In genomic region chr10:88263383-88263782, GRCm38 (mm10) we compare ENCODE assay signal across 25 mouse cellular contexts.
DNase-seq lines count a peak whose midpoint lies in the region; ATAC-seq lines count a peak whose summit lies in the region.
"Had no signal": no experiment of that assay in that cellular context is flagged by ENCODE, and none has a peak within 500 bp of the region (broad histone marks: within the 10 kb centered on the region; RNA-seq: fewer than 3 reads in every experiment).

No protein-coding gene starts in this region.

- ATAC-seq in kidney, embryonic 14.5 days (ENCODE audit: low FRiP score, low TSS enrichment), result 0 out of 2 replicates have a peak, but pooled peaks have one; percentile 43
- peak; percentile 88 for ATAC-seq in lung, embryonic 15.5 days (ENCODE audit: borderline replicate concordance, extremely low read depth, low FRiP score, low TSS enrichment)
- ATAC-seq: CD4-positive, CD25-positive, alpha-beta regulatory T cell, adult 4 months; forebrain, embryonic 14.5 days; forebrain, postnatal 0 days; hindbrain, embryonic 16.5 days had no signal

- WGBS in kidney, embryonic 14.5 days, result 45% methylated on average over 4 of the region's 4 CpGs
- WGBS in lung, embryonic 15.5 days, result 33% methylated on average over 4 of the region's 4 CpGs

- no peak overlapping the region for H3K27ac ChIP-seq in kidney, embryonic 14.5 days (ENCODE audit: low read depth, low read length)
- H3K27ac ChIP-seq in lung, embryonic 15.5 days, result peak overlapping the region; percentile 42; the same call in 1 of the 2 replicates
- H3K27ac ChIP-seq: embryonic facial prominence, embryonic 12.5 days; embryonic facial prominence, embryonic 15.5 days; gastrocnemius, adult 2 months; hindbrain, embryonic 10.5 days; hindbrain, embryonic 13.5 days had no signal

- H3K27me3 ChIP-seq in kidney, embryonic 14.5 days (ENCODE audit: control insufficient read depth, insufficient read depth, low read length), result no peaks in the 10 kb centered on the region
- no peaks in the 10 kb centered on the region for H3K27me3 ChIP-seq in lung, embryonic 15.5 days
- H3K27me3 ChIP-seq: embryonic facial prominence, embryonic 12.5 days; embryonic facial prominence, embryonic 15.5 days; hindbrain, embryonic 13.5 days had no signal

- no peaks in the 10 kb centered on the region for H3K36me3 ChIP-seq in kidney, embryonic 14.5 days (ENCODE audit: control insufficient read depth, insufficient read depth, low read length)
- no peaks in the 10 kb centered on the region for H3K36me3 ChIP-seq in lung, embryonic 15.5 days
- H3K36me3 ChIP-seq: embryonic facial prominence, embryonic 12.5 days; embryonic facial prominence, embryonic 15.5 days; hindbrain, embryonic 10.5 days; hindbrain, embryonic 13.5 days had no signal

- no peaks in the 10 kb centered on the region for H3K4me1 ChIP-seq in kidney, embryonic 14.5 days (ENCODE audit: control insufficient read depth, insufficient read depth, low read length)
- H3K4me1 ChIP-seq in lung, embryonic 15.5 days, result peaks cover 17% of the 10 kb centered on the region
- H3K4me1 ChIP-seq: embryonic facial prominence, embryonic 12.5 days; hindbrain, embryonic 10.5 days had no signal

- H3K4me2 ChIP-seq in kidney, embryonic 14.5 days (replicated peaks; ENCODE audit: low read depth, low read length), result no peak overlapping the region
- no peak overlapping the region for H3K4me2 ChIP-seq in lung, embryonic 15.5 days
- H3K4me2 ChIP-seq: embryonic facial prominence, embryonic 12.5 days; embryonic facial prominence, embryonic 15.5 days; heart, embryonic 11.5 days; hindbrain, embryonic 13.5 days had no signal

- no peak for DNase-seq in kidney, adult 8-10 months
- no peak for DNase-seq in lung, postnatal 36 days
- DNase-seq in lung, postnatal 10 days, result peak; percentile 21
- DNase-seq in lung, postnatal 25 days (ENCODE audit: low spot score), result no peak
- DNase-seq: adrenal gland, adult 2 months; adrenal gland, postnatal 14 days; cerebellum, adult 11 months; cerebellum, adult 2 months; cerebellum, adult 9-11 months; cerebellum, postnatal 25 days; forebrain, postnatal 0 days; gastrocnemius, adult 2 months; gastrocnemius, postnatal 14 days; heart, adult 18-20 months; heart, postnatal 36 days had no signal

- no peaks in the 10 kb centered on the region for H3K9me3 ChIP-seq in kidney, embryonic 14.5 days (ENCODE audit: control insufficient read depth, low read length)
- H3K9me3 ChIP-seq in lung, embryonic 15.5 days, result no peaks in the 10 kb centered on the region
- H3K9me3 ChIP-seq: embryonic facial prominence, embryonic 12.5 days; embryonic facial prominence, embryonic 15.5 days; hindbrain, embryonic 10.5 days; hindbrain, embryonic 13.5 days had no signal

- no peak overlapping the region for H3K9ac ChIP-seq in kidney, embryonic 14.5 days (ENCODE audit: low read depth, low read length)
- H3K9ac ChIP-seq in lung, embryonic 15.5 days, result no peak overlapping the region
- H3K9ac ChIP-seq: embryonic facial prominence, embryonic 12.5 days; embryonic facial prominence, embryonic 15.5 days; forebrain, postnatal 0 days; hindbrain, embryonic 13.5 days had no signal

- no peak overlapping the region for H3K4me3 ChIP-seq in kidney, embryonic 14.5 days (ENCODE audit: low read length)
- no peak overlapping the region for H3K4me3 ChIP-seq in lung, embryonic 15.5 days
- H3K4me3 ChIP-seq: embryonic facial prominence, embryonic 12.5 days; embryonic facial prominence, embryonic 15.5 days; gastrocnemius, adult 2 months; hindbrain, embryonic 10.5 days; hindbrain, embryonic 13.5 days had no signal
